Mouse (Mus musculus) neural tube, embryonic 12.5 days (tissue): ENCODE data around the gene Rhbdf1. TPM values are rescaled to one million over a fixed set of nuclear protein-coding genes. Genes with fewer than 3 reads are reported as not detected.

Experiments
- ATAC-seq: fragments of 200-750 bp; cut with Nextera tagmentation; 2 replicates; pipeline ENCODE4 v1.8.0; 2017; ENCODE audit warnings: low read depth, mild to moderate bottlenecking, moderate TSS enrichment, moderate library complexity; ENCODE audit not compliant: low FRiP score
- H3K27ac ChIP-seq: fragments of 300-500 bp; sonication (generic); 2 replicates; pipeline ENCODE4 v1.5.1; 2016
- H3K27me3 ChIP-seq: fragments of 300-500 bp; sonication (generic); replicated peaks from 2 replicates; pipeline ENCODE4 v1.6.1; 2016; ENCODE audit warnings: mild to moderate bottlenecking
- H3K36me3 ChIP-seq: fragments of 300-500 bp; sonication (generic); 2 replicates; pipeline ENCODE4 v1.6.1; 2016; ENCODE audit warnings: mild to moderate bottlenecking
- H3K4me1 ChIP-seq: fragments of 300-500 bp; sonication (generic); 2 replicates; pipeline ENCODE4 v1.6.1; 2016
- H3K4me2 ChIP-seq: fragments of 300-500 bp; sonication (generic); replicated peaks from 2 replicates; pipeline ENCODE4 v1.6.1; 2016; ENCODE audit warnings: mild to moderate bottlenecking
- H3K4me3 ChIP-seq: fragments of 300-500 bp; sonication (generic); 2 replicates; pipeline ENCODE4 v1.5.1; 2016
- H3K9ac ChIP-seq: fragments of 300-500 bp; sonication (generic); 2 replicates; pipeline ENCODE4 v1.6.1; 2016; ENCODE audit warnings: mild to moderate bottlenecking
- H3K9me3 ChIP-seq: fragments of 300-500 bp; sonication (generic); 2 replicates; pipeline ENCODE4 v1.6.1; 2016; ENCODE audit warnings: mild to moderate bottlenecking
- WGBS: fragments of 180-500 bp; shearing (Covaris S2); methylation state at CpG from one replicate; pipeline ENCODE4 v1.1.7; 2016; 5-methylcytosine and 5-hydroxymethylcytosine counted together
- polyA plus RNA-seq: library from polyadenylated mRNA; unstranded; fragments of >200 nt; fragmentation: Nextera tagmentation; extraction: Ambion mirVana; gene quantifications from 2 replicates; pipeline ENCODE4 v1.2.1, GENCODE M21; 2016

Gene Rhbdf1
- polyA plus RNA-seq, 1 experiment from 2014 or later = 32.9 TPM

DNA sequence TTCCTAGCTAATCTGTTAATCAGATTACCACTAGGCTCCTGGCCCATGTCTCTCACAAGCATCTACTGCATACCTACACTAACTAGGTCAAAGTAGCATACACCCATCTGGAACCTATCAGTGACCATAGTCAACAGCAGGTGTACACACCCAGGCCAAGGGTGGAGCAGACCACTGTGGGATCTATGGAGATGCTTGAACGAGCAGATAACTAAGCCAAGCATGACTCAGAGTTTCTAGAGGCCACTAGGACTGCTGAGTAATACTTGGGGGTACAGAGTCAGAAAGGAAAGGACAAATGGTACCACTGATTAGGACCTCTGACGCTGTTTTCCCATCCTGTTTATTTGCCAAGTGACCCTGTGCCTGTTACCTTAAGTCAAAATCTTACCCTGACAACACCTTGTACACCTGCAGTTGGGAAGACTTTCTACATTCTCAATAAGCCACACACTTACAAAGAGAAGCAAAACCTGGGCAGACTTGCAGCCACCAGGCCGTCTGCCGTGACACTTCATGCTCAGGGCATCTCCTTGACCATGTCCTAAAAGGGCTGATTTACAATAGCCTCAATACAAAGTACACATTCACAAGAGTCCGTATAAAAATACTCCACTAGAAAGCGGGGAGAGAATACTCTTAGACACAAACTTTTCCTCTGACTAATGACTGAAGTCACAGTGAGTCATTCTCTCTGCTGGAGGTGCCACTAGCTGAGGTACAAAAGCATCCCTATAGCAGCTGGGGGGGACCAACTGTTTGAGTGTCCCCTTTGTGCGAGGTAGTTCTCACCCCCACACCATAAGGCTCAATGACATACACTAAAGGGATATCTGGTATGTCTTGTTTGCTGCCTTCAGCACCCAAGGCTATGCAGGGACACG is 29.0 kb upstream of the Rhbdf1 start:
- Histone ChIP-seq H3K4me3 (no peak overlapping the region), H3K36me3 (peaks cover 55% of the 10 kb centered on the region), H3K9ac (no peak overlapping the region), H3K9me3 (no peaks in the 10 kb centered on the region), H3K27me3 (no peaks in the 10 kb centered on the region), H3K4me1 (no peaks in the 10 kb centered on the region), H3K4me2 (no peak overlapping the region), H3K27ac (no peak overlapping the region)
- ATAC-seq = no peak
- WGBS = 89% methylated on average over 8 of the region's 8 CpGs

DNA sequence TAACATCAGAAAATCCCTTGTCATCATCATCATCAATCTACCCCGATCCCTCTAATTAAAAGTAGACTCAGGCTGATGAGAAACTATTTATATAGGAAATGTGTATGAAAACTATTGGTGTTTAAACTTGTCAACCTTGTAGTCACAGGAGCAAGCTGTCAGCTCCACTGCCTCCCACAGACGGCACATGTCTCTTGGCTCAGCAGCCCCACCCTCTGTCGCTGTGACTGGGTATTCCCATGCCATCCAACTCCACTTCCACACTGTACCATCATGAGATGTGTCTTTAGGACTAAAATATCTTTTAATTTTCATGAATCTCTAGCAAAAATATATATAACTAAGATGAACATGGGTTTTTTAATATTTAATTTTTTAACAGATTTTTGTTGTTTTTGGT is 26.2 kb upstream of the Rhbdf1 start:
- ATAC-seq = no peak
- H3K36me3 ChIP-seq = peaks cover 69% of the 10 kb centered on the region

DNA sequence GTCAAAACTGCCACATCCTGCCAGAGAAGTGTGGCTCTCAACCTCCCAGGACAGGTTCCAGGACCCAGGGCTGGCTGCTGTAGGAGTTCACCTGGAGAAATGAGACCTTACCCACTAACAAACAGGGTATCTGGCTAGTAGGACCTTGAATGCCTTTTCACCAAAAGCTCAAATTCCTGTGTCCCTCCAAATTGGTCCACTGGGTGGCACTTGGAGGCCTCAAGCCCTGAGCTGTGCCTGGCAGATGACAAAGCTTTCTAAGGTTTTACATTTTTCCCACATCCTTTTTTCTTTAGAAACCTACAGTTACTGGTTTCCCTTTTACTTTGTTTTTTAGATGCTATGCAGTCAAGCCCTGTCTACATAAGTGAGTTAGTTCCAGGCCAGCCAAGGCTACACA is 25.0 kb upstream of the Rhbdf1 start:
- ATAC-seq = no peak
- Histone ChIP-seq H3K4me2 (no peak overlapping the region), H3K4me3 (no peak overlapping the region), H3K27ac (no peak overlapping the region), H3K9ac (no peak overlapping the region), H3K4me1 (no peaks in the 10 kb centered on the region), H3K9me3 (no peaks in the 10 kb centered on the region), H3K36me3 (peaks cover 59% of the 10 kb centered on the region), H3K27me3 (no peaks in the 10 kb centered on the region)

More for the DNA sequence above, 26.2 kb upstream of the Rhbdf1 start:
- Histone ChIP-seq H3K4me2 (no peak overlapping the region), H3K27me3 (no peaks in the 10 kb centered on the region), H3K4me3 (no peak overlapping the region), H3K27ac (no peak overlapping the region), H3K9me3 (no peaks in the 10 kb centered on the region), H3K9ac (no peak overlapping the region), H3K4me1 (no peaks in the 10 kb centered on the region)
- 92% methylated on average over 3 of the region's 3 CpGs for WGBS

DNA sequence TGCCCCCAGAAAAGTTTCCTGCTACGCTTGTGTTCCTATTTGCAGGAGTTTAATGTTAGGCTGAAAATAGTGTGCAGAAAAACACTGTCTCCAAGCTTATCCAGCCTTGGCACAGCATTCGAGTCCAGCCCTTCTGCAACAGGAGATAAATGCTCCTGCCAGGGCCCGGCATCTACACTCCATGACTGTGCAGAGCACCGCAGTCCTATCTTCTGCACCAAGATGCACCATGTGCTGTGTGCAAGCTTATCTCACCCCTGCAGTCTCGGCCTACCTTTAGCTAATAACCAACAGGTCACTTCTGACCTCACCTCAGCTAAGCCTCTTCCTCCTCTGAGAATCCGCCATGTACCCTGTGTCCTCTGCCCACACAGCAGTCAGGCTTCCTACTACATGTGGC is 23.5 kb upstream of the Rhbdf1 start:
- Histone ChIP-seq H3K27ac (no peak overlapping the region), H3K9ac (no peak overlapping the region), H3K9me3 (no peaks in the 10 kb centered on the region), H3K4me1 (no peaks in the 10 kb centered on the region), H3K4me2 (no peak overlapping the region), H3K4me3 (no peak overlapping the region), H3K36me3 (peaks cover 70% of the 10 kb centered on the region), H3K27me3 (no peaks in the 10 kb centered on the region)
- ATAC-seq = no peak
- 94% methylated on average over 6 of the region's 6 CpGs for WGBS

DNA sequence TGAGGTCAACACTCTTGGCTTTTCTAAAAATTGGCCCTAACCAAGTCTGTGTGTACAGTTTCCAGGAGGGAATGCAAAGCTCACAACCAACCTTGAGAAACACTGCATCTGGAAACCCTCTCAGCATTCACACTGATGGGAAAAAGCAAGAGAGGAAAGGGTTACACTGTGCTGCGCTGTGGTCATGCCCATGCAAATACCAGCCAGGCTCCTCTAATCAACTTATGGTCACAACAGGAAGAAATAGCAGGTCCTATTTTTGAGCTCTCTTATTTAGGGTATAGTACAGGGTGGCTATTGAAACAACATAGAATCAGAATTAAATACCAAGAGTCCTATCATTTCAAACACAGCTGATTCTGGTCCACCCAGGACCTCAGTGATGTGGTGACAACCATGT is 22.5 kb upstream of the Rhbdf1 start:
- ATAC-seq = no peak
- no peak overlapping the region for H3K4me3 ChIP-seq
- H3K4me1 ChIP-seq = no peaks in the 10 kb centered on the region
- no peak overlapping the region for H3K4me2 ChIP-seq
- peaks cover 69% of the 10 kb centered on the region for H3K36me3 ChIP-seq
- no peaks in the 10 kb centered on the region for H3K27me3 ChIP-seq
- 89% methylated on average over 1 of the region's 1 CpGs for WGBS
- H3K27ac ChIP-seq = no peak overlapping the region
- H3K9ac ChIP-seq = no peak overlapping the region
- no peaks in the 10 kb centered on the region for H3K9me3 ChIP-seq

DNA sequence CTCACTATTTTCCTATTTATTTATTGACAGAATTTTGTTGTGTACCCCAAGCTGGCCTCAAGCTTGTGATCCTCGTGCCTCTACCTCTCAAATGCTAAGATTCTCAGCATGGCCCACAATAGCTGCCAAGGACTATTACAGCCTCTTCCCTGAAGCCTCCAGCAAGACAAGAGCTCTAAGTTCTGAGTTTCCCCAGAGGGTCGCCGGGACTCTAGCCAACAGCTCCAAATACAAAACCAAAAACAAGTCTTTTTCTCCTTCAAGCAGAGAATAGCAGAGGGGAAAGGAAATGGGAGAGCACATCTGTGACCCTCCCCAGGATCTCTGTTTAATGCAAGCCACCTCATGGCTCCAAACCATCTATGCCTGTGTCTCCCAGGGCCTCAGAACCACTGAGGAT is 22.0 kb upstream of the Rhbdf1 start:
- H3K36me3 ChIP-seq = peaks cover 67% of the 10 kb centered on the region
- ATAC-seq = no peak
- H3K4me2 ChIP-seq = no peak overlapping the region
- no peak overlapping the region for H3K4me3 ChIP-seq
- 84% methylated on average over 3 of the region's 3 CpGs for WGBS
- H3K27me3 ChIP-seq = no peaks in the 10 kb centered on the region
- H3K27ac ChIP-seq = no peak overlapping the region
- no peaks in the 10 kb centered on the region for H3K4me1 ChIP-seq
- no peaks in the 10 kb centered on the region for H3K9me3 ChIP-seq
- no peak overlapping the region for H3K9ac ChIP-seq

DNA sequence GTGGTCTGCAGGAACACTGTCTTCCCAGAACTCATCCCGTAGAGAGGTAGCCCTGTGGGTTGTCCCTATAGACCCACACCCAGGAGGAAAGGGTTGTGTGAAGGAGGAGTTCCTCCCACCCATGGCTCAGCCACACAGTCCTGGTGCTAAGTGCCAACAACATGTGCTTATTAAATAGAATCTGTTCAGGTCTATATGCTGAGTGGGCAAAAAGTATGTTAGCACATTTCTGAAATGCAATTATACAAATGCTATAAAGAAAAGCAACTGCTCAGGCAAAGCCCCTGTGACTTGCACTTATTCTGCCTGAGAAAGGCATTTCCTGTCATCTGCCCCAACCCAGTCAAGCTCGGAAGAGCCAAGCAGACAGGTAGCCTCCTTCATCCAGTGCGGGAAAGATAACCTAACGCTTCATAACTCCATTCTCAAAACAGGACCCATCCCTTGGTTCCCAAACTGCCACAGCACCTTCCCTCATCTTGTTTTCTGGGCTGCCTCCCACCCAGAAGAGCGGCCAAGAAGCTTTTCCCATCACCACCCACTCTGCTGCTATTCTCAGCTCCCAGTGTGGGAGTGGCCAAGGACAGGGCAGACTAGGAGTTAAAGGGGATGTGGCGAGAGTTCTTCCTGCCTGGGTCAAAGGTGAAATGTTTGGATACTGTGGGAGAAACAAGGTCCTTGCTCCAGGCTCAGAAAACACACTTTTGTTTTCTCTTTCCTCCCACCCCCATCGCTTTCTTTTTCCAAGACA is 21.3 kb upstream of the Rhbdf1 start:
- H3K27me3 ChIP-seq = no peaks in the 10 kb centered on the region
- H3K4me3 ChIP-seq = no peak overlapping the region
- no peaks in the 10 kb centered on the region for H3K9me3 ChIP-seq
- no peak overlapping the region for H3K9ac ChIP-seq
- H3K36me3 ChIP-seq = peaks cover 70% of the 10 kb centered on the region
- H3K27ac ChIP-seq = no peak overlapping the region
- no peaks in the 10 kb centered on the region for H3K4me1 ChIP-seq
- H3K4me2 ChIP-seq = no peak overlapping the region
- 80% methylated on average over 7 of the region's 7 CpGs for WGBS
- no peak for ATAC-seq

DNA sequence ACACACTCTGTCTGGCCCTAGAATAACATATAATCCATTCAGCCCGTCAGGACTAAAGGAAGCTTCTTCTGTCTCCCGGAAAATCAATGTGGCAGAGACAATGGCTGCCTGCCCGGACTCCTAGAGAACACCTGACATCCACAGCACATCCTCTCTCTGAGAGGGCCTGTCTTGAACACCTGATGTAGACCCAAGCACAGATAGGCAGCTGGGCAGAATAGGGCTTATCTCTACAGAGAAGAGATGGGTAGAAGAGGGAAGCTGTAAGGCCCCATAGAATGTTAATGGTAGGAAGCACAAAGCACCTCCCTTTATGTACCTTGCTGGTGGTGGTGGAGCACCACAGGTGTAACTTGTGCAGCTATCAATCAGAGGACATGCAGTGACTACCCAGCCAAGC is 20.1 kb upstream of the Rhbdf1 start:
- Histone ChIP-seq H3K27ac (no peak overlapping the region), H3K9ac (no peak overlapping the region), H3K4me2 (no peak overlapping the region), H3K4me3 (no peak overlapping the region), H3K4me1 (no peaks in the 10 kb centered on the region), H3K36me3 (peaks cover 62% of the 10 kb centered on the region), H3K9me3 (no peaks in the 10 kb centered on the region), H3K27me3 (no peaks in the 10 kb centered on the region)
- WGBS = 88% methylated on average over 3 of the region's 3 CpGs
- ATAC-seq = no peak

DNA sequence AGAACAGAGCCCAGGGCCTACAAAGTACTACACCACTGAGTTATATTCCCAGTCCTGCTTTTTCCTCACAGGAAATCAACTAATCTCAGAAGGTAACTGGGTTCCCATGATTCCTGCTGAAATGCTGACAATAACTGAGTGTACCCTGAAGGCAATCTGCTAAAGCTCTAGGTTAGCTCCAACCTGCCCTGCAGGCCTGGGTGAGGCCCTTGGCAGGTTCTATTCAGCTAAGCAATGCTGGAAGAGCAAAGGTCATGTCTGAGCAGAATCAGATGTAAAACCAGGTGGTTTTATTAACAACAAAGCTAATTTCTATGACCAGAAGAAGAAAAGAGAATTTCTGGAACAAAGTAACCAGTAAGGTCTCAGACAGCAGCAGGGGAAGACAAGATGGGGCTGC is 19.3 kb upstream of the Rhbdf1 start:
- peaks cover 59% of the 10 kb centered on the region for H3K36me3 ChIP-seq
- H3K4me1 ChIP-seq = no peaks in the 10 kb centered on the region

DNA sequence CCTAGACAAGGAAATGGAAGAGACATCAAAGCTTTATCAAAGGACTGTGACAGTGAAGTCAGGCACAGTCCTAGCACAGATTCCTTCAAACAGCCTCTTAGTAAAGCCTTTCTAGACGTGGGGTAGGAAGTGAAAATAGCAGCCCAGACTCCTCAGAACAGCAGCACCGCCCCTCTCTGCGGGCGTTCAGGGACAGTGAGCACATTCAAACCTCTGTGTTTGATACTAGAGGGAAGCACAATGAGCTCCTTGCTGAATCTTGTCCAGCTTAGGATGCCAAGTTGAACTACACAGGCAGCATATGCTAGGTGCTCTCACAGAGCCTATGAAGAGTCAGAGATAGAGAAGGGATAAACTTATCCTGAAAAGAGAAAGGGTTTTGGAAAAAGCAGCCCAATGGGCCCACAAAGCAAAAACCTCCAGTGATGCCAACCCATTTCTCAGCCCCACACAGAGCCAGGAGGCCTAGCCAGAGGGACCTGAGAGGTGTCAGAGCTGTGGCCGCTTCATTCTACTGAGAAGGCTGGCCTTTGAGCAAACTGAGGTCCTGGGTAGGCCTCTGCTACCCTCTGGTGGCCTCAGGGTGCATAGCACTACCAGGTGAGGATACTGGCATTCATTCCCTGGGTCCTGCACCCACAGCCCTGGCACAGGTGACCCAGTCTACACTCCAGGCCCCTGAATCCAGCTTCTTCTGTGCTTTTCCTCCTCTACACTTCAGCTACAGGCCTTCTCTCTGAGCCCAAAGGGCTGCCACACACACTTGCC is 16.2 kb upstream of the Rhbdf1 start:
- Histone ChIP-seq H3K9me3 (no peaks in the 10 kb centered on the region), H3K4me1 (no peaks in the 10 kb centered on the region), H3K9ac (no peak overlapping the region), H3K4me2 (no peak overlapping the region), H3K4me3 (no peak overlapping the region), H3K27ac (no peak overlapping the region), H3K36me3 (peaks cover 50% of the 10 kb centered on the region), H3K27me3 (no peaks in the 10 kb centered on the region)
- ATAC-seq = peak; percentile 25; the same call in 1 of the 2 replicates
- 61% methylated on average over 5 of the region's 5 CpGs for whole genome bisulfite sequencing

More for the DNA sequence above, 19.3 kb upstream of the Rhbdf1 start:
- no peak overlapping the region for H3K9ac ChIP-seq
- H3K27ac ChIP-seq = no peak overlapping the region
- ATAC-seq = no peak
- H3K4me3 ChIP-seq = no peak overlapping the region
- no peaks in the 10 kb centered on the region for H3K9me3 ChIP-seq
- no peak overlapping the region for H3K4me2 ChIP-seq
- no peaks in the 10 kb centered on the region for H3K27me3 ChIP-seq

DNA sequence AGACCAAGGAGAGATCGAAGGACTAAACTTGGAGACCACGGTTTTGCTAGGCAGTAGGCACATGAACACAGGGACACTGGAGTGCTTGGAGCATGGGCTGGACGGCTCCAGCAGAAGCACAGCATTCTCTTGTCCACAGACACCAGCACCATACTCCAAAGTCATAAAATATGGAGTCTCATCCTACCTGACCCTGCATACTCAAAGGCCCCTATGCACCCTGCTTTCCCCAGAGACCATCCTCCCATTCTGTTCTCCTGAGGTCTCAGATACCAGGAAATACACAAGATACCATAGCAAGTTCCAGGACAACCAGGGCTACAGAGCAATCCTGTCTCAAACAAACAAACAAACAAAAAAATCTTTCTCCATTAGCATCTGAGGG is 15.3 kb upstream of the Rhbdf1 start:
- Histone ChIP-seq H3K36me3 (peaks cover 59% of the 10 kb centered on the region), H3K4me3 (no peak overlapping the region), H3K4me1 (no peaks in the 10 kb centered on the region), H3K9ac (no peak overlapping the region), H3K27ac (no peak overlapping the region), H3K4me2 (no peak overlapping the region), H3K9me3 (no peaks in the 10 kb centered on the region), H3K27me3 (no peaks in the 10 kb centered on the region)
- no peak for ATAC-seq
- WGBS = 91% methylated on average over 3 of the region's 3 CpGs

DNA sequence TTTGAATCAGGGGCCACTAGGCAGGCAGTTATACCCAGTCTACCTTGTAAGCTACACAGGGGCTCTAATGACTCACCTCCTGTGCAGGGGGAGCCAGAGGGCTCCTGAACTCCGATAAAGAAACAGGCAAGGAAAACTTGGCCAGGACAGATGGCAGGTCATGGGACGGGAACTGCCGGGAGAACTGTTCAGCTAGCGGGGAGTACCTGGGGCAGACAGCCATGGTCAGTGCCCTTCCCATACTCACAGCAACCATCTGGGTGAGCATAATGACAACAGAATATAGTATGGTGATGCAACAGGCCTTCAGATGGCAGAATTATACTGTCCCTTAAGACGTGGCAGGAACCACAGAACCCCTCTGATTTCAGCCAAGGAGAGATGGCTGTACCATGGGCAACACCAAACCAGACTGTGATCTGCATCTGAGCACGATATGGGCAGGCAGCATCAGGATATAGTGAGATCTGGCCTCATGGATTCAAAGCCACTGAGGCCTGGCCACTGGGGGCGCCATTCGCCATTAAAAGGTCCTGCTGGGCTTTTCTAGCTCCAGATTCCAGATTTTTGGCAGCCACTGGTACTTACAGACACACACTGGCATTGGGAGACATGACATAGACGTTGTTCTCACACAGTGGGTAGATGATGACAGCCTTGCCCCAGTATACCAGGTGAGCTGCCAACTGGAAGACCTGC is 14.8 kb upstream of the Rhbdf1 start:
- Histone ChIP-seq H3K9ac (0 out of 2 replicates have a peak overlapping the region, but pooled peaks have one; percentile 26), H3K36me3 (peaks cover 64% of the 10 kb centered on the region), H3K4me2 (no peak overlapping the region), H3K27me3 (no peaks in the 10 kb centered on the region), H3K4me1 (no peaks in the 10 kb centered on the region), H3K4me3 (no peak overlapping the region), H3K27ac (no peak overlapping the region), H3K9me3 (no peaks in the 10 kb centered on the region)
- 61% methylated on average over 9 of the region's 9 CpGs for WGBS
- no peak for ATAC-seq
